Mouse (Mus musculus) MEL (cell line): Measurements from ENCODE around the gene Kif11. TPM values are rescaled to one million over a fixed set of nuclear protein-coding genes. Genes with fewer than 3 reads are reported as not detected.

ENCODE experiments used
- DNase-seq: peaks from one replicate; pipeline ENCODE4 v3.0.0; 2011; ENCODE audit warnings: low read depth, low spot score
- H3K27ac ChIP-seq: 2 replicates; pipeline ENCODE4 v1.5.1; 2012; ENCODE audit warnings: low read depth, mild to moderate bottlenecking, control low read depth, low read length, moderate library complexity; ENCODE audit not compliant: control insufficient read depth
- H3K27me3 ChIP-seq, 2 experiments: fragments of 150-350 bp in 1 of 2; sonication (generic) in 1 of 2; 2 replicates each; pipeline ENCODE4 v1.6.1; 2012; ENCODE audit warnings: low read length in 2 of 2, mild to moderate bottlenecking in 2 of 2, improper control_type of control experiment in 1 of 2, moderate library complexity in 1 of 2; ENCODE audit not compliant: insufficient read depth in 2 of 2, control insufficient read depth in 1 of 2
- H3K36me3 ChIP-seq, 2 experiments: 2 replicates each; pipeline ENCODE4 v1.6.1; 2012 to 2014; ENCODE audit warnings: low read length in 2 of 2, improper control_type of control experiment in 1 of 2, inconsistent platforms in 1 of 2, mild to moderate bottlenecking in 1 of 2; ENCODE audit not compliant: insufficient read depth in 2 of 2, control insufficient read depth in 1 of 2
- H3K4me1 ChIP-seq, 2 experiments: fragments of 150-350 bp in 1 of 2; sonication (generic) in 1 of 2; 2 replicates each; pipeline ENCODE4 v1.6.1; 2012; ENCODE audit warnings: low read length in 2 of 2, improper control_type of control experiment in 1 of 2, mild to moderate bottlenecking in 1 of 2; ENCODE audit not compliant: insufficient read depth in 2 of 2, control insufficient read depth in 1 of 2
- H3K4me3 ChIP-seq, 2 experiments: fragments of 150-350 bp in 1 of 2; sonication (generic) in 1 of 2; 2 replicates each; pipeline ENCODE4 v1.5.1; 2012; ENCODE audit warnings: low read depth in 2 of 2, low read length in 2 of 2, mild to moderate bottlenecking in 2 of 2, moderate library complexity in 2 of 2, control low read depth in 1 of 2, improper control_type of control experiment in 1 of 2; ENCODE audit not compliant: control insufficient read depth in 1 of 2, insufficient read depth in 1 of 2
- H3K79me2 ChIP-seq: 2 replicates; pipeline ENCODE4 v1.6.1; 2012; ENCODE audit warnings: mild to moderate bottlenecking, low read length, moderate library complexity; ENCODE audit not compliant: control insufficient read depth, poor library complexity, insufficient read depth
- H3K9ac ChIP-seq: 2 replicates; pipeline ENCODE4 v1.6.1; 2012; ENCODE audit warnings: low read depth, mild to moderate bottlenecking, control low read depth, low read length, moderate library complexity; ENCODE audit not compliant: control insufficient read depth, poor library complexity, severe bottlenecking
- H3K9me3 ChIP-seq: fragments of 150-350 bp; sonication (generic); replicated peaks from 2 replicates; pipeline ENCODE4 v1.6.1; 2012; ENCODE audit warnings: mild to moderate bottlenecking, low read length, improper control_type of control experiment, moderate library complexity; ENCODE audit not compliant: insufficient read depth
- CHD1 ChIP-seq: IDR thresholded peaks from 2 replicates; pipeline ENCODE4 v1.6.1; 2012; ENCODE audit warnings: low read depth, mild to moderate bottlenecking, inconsistent platforms, low read length, improper control_type of control experiment
- CHD2 ChIP-seq: IDR thresholded peaks from 2 replicates; pipeline ENCODE4 v1.6.1; 2011; ENCODE audit warnings: low read length, improper control_type of control experiment
- CTCF ChIP-seq, 3 experiments: IDR thresholded peaks in 2 of 3; conservative IDR thresholded peaks in 1 of 3; 2 replicates each; pipeline ENCODE4 v1.5.1; 2011 to 2012; ENCODE audit warnings: low read length in 3 of 3, low read depth in 2 of 3, mild to moderate bottlenecking in 2 of 3, improper control_type of control experiment in 1 of 3, inconsistent platforms in 1 of 3, mixed read lengths in 1 of 3, moderate library complexity in 1 of 3; ENCODE audit not compliant: control insufficient read depth in 1 of 3, insufficient read depth in 1 of 3, poor library complexity in 1 of 3, severe bottlenecking in 1 of 3
- ELF1 ChIP-seq: IDR thresholded peaks from 2 replicates; pipeline ENCODE4 v1.6.1; 2014; ENCODE audit warnings: low read depth, mild to moderate bottlenecking, inconsistent platforms, low read length, improper control_type of control experiment, moderate library complexity
- EP300 ChIP-seq, 2 experiments: IDR thresholded peaks; 2 replicates each; pipeline ENCODE4 v1.6.1; 2011; ENCODE audit warnings: improper control_type of control experiment in 2 of 2, low read length in 2 of 2, low read depth in 1 of 2, mild to moderate bottlenecking in 1 of 2
- ETS1 ChIP-seq: IDR thresholded peaks from 2 replicates; pipeline ENCODE4 v1.6.1; 2012; ENCODE audit warnings: low read depth, mild to moderate bottlenecking, inconsistent platforms, low read length, improper control_type of control experiment, moderate library complexity
- GABPA ChIP-seq: IDR thresholded peaks from 2 replicates; pipeline ENCODE4 v1.6.1; 2012; ENCODE audit warnings: low read depth, mild to moderate bottlenecking, inconsistent platforms, low read length, improper control_type of control experiment, moderate library complexity
- GATA1 ChIP-seq: IDR thresholded peaks from 2 replicates; pipeline ENCODE4 v1.6.1; 2011; ENCODE audit warnings: low read depth, low read length, improper control_type of control experiment
- HCFC1 ChIP-seq: IDR thresholded peaks from 2 replicates; pipeline ENCODE4 v1.6.1; 2012; ENCODE audit warnings: low read depth, mild to moderate bottlenecking, inconsistent platforms, low read length, improper control_type of control experiment, moderate library complexity
- JUND ChIP-seq: IDR thresholded peaks from 2 replicates; pipeline ENCODE4 v1.6.1; 2011; ENCODE audit warnings: low read depth, mild to moderate bottlenecking, improper control_type of control experiment, low read length
- KAT2A ChIP-seq: conservative IDR thresholded peaks from 2 replicates; pipeline ENCODE4 v1.6.1; 2012; ENCODE audit warnings: low read depth, low read length, improper control_type of control experiment, inconsistent platforms
- MAFK ChIP-seq: IDR thresholded peaks from 2 replicates; pipeline ENCODE4 v1.6.1; 2011; ENCODE audit warnings: low read depth, mild to moderate bottlenecking, low read length, improper control_type of control experiment, borderline replicate concordance
- MAX ChIP-seq: IDR thresholded peaks from 2 replicates; pipeline ENCODE4 v1.6.1; 2011; ENCODE audit warnings: low read length, improper control_type of control experiment
- MEF2A ChIP-seq: IDR thresholded peaks from 2 replicates; pipeline ENCODE4 v1.6.1; 2014; ENCODE audit warnings: low read depth, mild to moderate bottlenecking, inconsistent platforms, low read length, improper control_type of control experiment; ENCODE audit not compliant: poor library complexity, insufficient replicate concordance, severe bottlenecking; ENCODE audit errors: extremely low read depth
- MXI1 ChIP-seq: IDR thresholded peaks from 2 replicates; pipeline ENCODE4 v1.6.1; 2011; ENCODE audit warnings: mild to moderate bottlenecking, low read depth, low read length, improper control_type of control experiment
- MYB ChIP-seq: IDR thresholded peaks from 2 replicates; pipeline ENCODE4 v1.6.1; 2011; ENCODE audit warnings: mild to moderate bottlenecking, low read depth, low read length, improper control_type of control experiment
- MYC ChIP-seq: IDR thresholded peaks from 2 replicates; pipeline ENCODE4 v1.6.1; 2011; ENCODE audit warnings: low read depth, mild to moderate bottlenecking, low read length, improper control_type of control experiment, moderate library complexity
- NELFE ChIP-seq: IDR thresholded peaks from 2 replicates; pipeline ENCODE4 v1.6.1; 2011; ENCODE audit warnings: low read depth, low read length, improper control_type of control experiment
- POLR2A ChIP-seq, 2 experiments: IDR thresholded peaks; 2 replicates each; pipeline ENCODE4 v1.6.1; 2011 to 2012; ENCODE audit warnings: low read length in 2 of 2, mild to moderate bottlenecking in 2 of 2, control low read depth in 1 of 2, improper control_type of control experiment in 1 of 2, low read depth in 1 of 2, moderate library complexity in 1 of 2; ENCODE audit not compliant: control insufficient read depth in 1 of 2, insufficient read depth in 1 of 2, poor library complexity in 1 of 2
- POLR2AphosphoS2 ChIP-seq: IDR thresholded peaks from 2 replicates; pipeline ENCODE4 v1.6.1; 2011; ENCODE audit warnings: low read length, improper control_type of control experiment
- RAD21 ChIP-seq: IDR thresholded peaks from 2 replicates; pipeline ENCODE4 v1.6.1; 2011; ENCODE audit warnings: mild to moderate bottlenecking, low read depth, low read length, improper control_type of control experiment
- RCOR1 ChIP-seq: IDR thresholded peaks from 2 replicates; pipeline ENCODE4 v1.6.1; 2012; ENCODE audit warnings: low read depth, mild to moderate bottlenecking, inconsistent platforms, low read length, improper control_type of control experiment
- SIN3A ChIP-seq: IDR thresholded peaks from 2 replicates; pipeline ENCODE4 v1.6.1; 2012; ENCODE audit warnings: low read length, improper control_type of control experiment, inconsistent platforms
- SMC3 ChIP-seq: IDR thresholded peaks from 2 replicates; pipeline ENCODE4 v1.6.1; 2011; ENCODE audit warnings: low read depth, low read length, improper control_type of control experiment
- TCF12 ChIP-seq: IDR thresholded peaks from 2 replicates; pipeline ENCODE4 v1.6.1; 2014; ENCODE audit warnings: low read depth, mild to moderate bottlenecking, inconsistent platforms, low read length, improper control_type of control experiment, moderate library complexity
- UBTF ChIP-seq: IDR thresholded peaks from 2 replicates; pipeline ENCODE4 v1.6.1; 2012; ENCODE audit warnings: low read depth, mild to moderate bottlenecking, inconsistent platforms, low read length, improper control_type of control experiment, moderate library complexity, borderline replicate concordance; ENCODE audit not compliant: insufficient read depth
- ZC3H11A ChIP-seq: IDR thresholded peaks from 2 replicates; pipeline ENCODE4 v1.6.1; 2012; ENCODE audit warnings: low read depth, mild to moderate bottlenecking, inconsistent platforms, low read length, improper control_type of control experiment
- ZKSCAN1 ChIP-seq: IDR thresholded peaks from 2 replicates; pipeline ENCODE4 v1.6.1; 2012; ENCODE audit warnings: low read depth, mild to moderate bottlenecking, inconsistent platforms, low read length, improper control_type of control experiment, moderate library complexity
- ZMIZ1 ChIP-seq: IDR thresholded peaks from 2 replicates; pipeline ENCODE4 v1.6.1; 2012; ENCODE audit warnings: low read depth, mild to moderate bottlenecking, inconsistent platforms, low read length, improper control_type of control experiment, moderate library complexity
- ZNF384 ChIP-seq: IDR thresholded peaks from 2 replicates; pipeline ENCODE4 v1.6.1; 2012; ENCODE audit warnings: low read depth, mild to moderate bottlenecking, inconsistent platforms, low read length, improper control_type of control experiment
- polyA plus RNA-seq, 2 experiments: library from polyadenylated mRNA; stranded (reverse) in 1 of 2; unstranded in 1 of 2; fragments of >175 nt in 1 of 2; fragments of >200 nt in 1 of 2; gene quantifications; 2 replicates each; pipeline versions ENCODE4 v1.2.1 to v1.2.4; 2012; ENCODE audit warnings: low replicate concordance in 2 of 2, low read depth in 1 of 2; ENCODE audit not compliant: insufficient read length in 2 of 2, insufficient read depth in 1 of 2, missing spikeins in 1 of 2
- total RNA-seq: library from RNA; depleted of rRNA; stranded (reverse); fragments of 300-350 nt; gene quantifications from 2 replicates; pipeline ENCODE4 v1.2.3, GENCODE M21; 2012

Gene Kif11
- total and polyA plus RNA-seq, 3 experiments, result 44.8 to 50.5 (median 50.1) TPM

DNA sequence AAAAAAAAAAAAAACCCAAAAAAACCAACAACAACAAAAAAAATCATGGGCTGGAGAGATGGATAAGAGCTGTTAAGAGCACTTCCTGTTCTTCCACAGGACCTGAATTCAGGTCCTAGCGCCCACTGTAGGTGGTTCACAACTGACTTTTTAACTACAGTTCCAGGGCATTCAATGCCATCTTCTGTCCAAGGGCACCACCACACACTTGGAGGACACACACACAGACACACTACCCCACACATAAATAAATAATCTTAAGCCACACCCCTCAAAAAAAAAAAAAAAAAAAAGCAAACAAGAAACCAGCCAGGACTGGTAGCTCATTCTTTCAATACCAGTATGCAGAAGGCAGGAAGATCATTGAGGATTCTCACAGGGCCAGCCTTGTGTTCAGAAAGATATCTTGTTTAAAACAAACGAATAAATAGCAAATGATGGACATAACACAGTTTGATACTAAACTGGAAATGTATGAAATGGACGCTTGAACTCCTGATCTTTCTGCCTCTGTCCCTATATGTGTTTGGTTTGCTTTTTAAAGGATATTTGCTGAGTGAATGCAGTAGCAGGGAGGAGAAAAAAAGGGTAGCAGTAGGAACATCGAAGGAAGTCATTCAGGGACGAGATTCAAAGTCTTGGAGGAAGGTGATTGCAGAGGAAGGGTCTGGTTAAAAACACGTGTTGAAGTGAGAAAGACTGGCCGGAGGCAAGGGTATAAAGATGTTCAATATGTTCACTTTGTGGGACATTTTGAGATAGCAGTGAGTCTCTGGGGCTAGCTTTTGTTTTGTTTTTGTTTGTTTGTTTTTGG is 1.1 kb upstream of the Kif11 start:
- DNase-seq, result peak; percentile 81
- Histone ChIP-seq H3K9me3 (no peaks in the 10 kb centered on the region), H3K36me3 (peaks cover 4 to 24% of the 10 kb centered on the region in 2 experiments), H3K4me3 (peak overlapping the region; percentile 86 to 87), H3K4me1 (peaks cover 2 to 12% of the 10 kb centered on the region in 2 experiments; a peak in 3 of 4 replicates), H3K79me2 (peaks cover 37% of the 10 kb centered on the region), H3K27ac (peak overlapping the region; percentile 86), H3K27me3 (no peaks in the 10 kb centered on the region), H3K9ac (peak overlapping the region; percentile 85)
- peak; percentile 63 for TF ChIP-seq GATA1
- no peak for TF ChIP-seq ZMIZ1
- no peak for TF ChIP-seq CHD2
- no peak for TF ChIP-seq MYB
- TF ChIP-seq MXI1, result peak; percentile 74
- TF ChIP-seq KAT2A, result no peak
- no peak for TF ChIP-seq TCF12
- TF ChIP-seq CTCF (IDR thresholded peaks at IDR 0.05 in 2 of 3, conservative IDR thresholded peaks at IDR 0.05 in 1 of 3; ENCODE audit: control insufficient read depth in 1 of 3, insufficient read depth in 1 of 3, low read depth in 2 of 3, low read length in 3 of 3, poor library complexity in 1 of 3, severe bottlenecking in 1 of 3), result peak in 1 of 3 experiments; percentile 40; a peak in 2 of 6 replicates
- TF ChIP-seq POLR2A (IDR thresholded peaks at IDR 0.05; ENCODE audit: control insufficient read depth in 1 of 2, insufficient read depth in 1 of 2, low read depth in 1 of 2, low read length in 2 of 2, poor library complexity in 1 of 2), result no peak
- TF ChIP-seq ETS1, result 0 out of 2 replicates have a peak, but pooled peaks have one; percentile 39
- no peak for TF ChIP-seq MEF2A
- no peak for TF ChIP-seq MAFK
- no peak for TF ChIP-seq GABPA
- TF ChIP-seq POLR2AphosphoS2, result no peak
- no peak for TF ChIP-seq ZKSCAN1
- peak; percentile 39 to 59; a peak in 3 of 4 replicates for TF ChIP-seq EP300 (IDR thresholded peaks at IDR 0.05; ENCODE audit: low read depth in 1 of 2, low read length in 2 of 2)
- no peak for TF ChIP-seq RAD21
- TF ChIP-seq CHD1, result 0 out of 2 replicates have a peak, but pooled peaks have one; percentile 43
- no peak for TF ChIP-seq SMC3
- no peak for TF ChIP-seq NELFE
- TF ChIP-seq JUND, result no peak
- no peak for TF ChIP-seq ZC3H11A
- peak; percentile 83 for TF ChIP-seq ELF1
- peak; percentile 87 for TF ChIP-seq MAX
- peak; percentile 66; the same call in 1 of the 2 replicates for TF ChIP-seq RCOR1
- TF ChIP-seq HCFC1, result peak; percentile 62
- TF ChIP-seq MYC, result peak; percentile 82
- TF ChIP-seq SIN3A, result peak; percentile 72; the same call in 1 of the 2 replicates
- 0 out of 2 replicates have a peak, but pooled peaks have one; percentile 17 for TF ChIP-seq UBTF
- TF ChIP-seq ZNF384, result peak; percentile 93
